Mouse (Mus musculus) embryonic facial prominence, embryonic 13.5 days (tissue): ENCODE measurements around the gene 1110008L16Rik. TPM values are rescaled to one million over a fixed set of nuclear protein-coding genes. Genes with fewer than 3 reads are reported as not detected.
"Not testable (repeated sequence)": the region's sequence is repeated elsewhere in the genome, so short reads cannot be mapped to it uniquely, and the experiment has no call there.

Experiments used
- ATAC-seq: fragments of 200-750 bp; cut with Nextera tagmentation; 2 replicates; pipeline ENCODE4 v1.8.0; 2017; ENCODE audit warnings: low read depth; ENCODE audit not compliant: insufficient number of reproducible peaks, insufficient read depth, low FRiP score, low TSS enrichment
- H3K27ac ChIP-seq: fragments of 300-500 bp; sonication (generic); 2 replicates; pipeline ENCODE4 v1.5.1; 2015; ENCODE audit warnings: moderate library complexity, mild to moderate bottlenecking, inconsistent platforms
- H3K27me3 ChIP-seq: fragments of 300-500 bp; sonication (generic); 2 replicates; pipeline ENCODE4 v1.6.1; 2015; ENCODE audit warnings: mild to moderate bottlenecking, inconsistent platforms
- H3K36me3 ChIP-seq: fragments of 300-500 bp; sonication (generic); 2 replicates; pipeline ENCODE4 v1.6.1; 2015; ENCODE audit warnings: mild to moderate bottlenecking, inconsistent platforms
- H3K4me1 ChIP-seq: fragments of 300-500 bp; sonication (generic); 2 replicates; pipeline ENCODE4 v1.6.1; 2015; ENCODE audit warnings: inconsistent platforms
- H3K4me2 ChIP-seq: fragments of 300-500 bp; sonication (generic); 2 replicates; pipeline ENCODE4 v1.6.1; 2015; ENCODE audit warnings: moderate library complexity, mild to moderate bottlenecking, inconsistent platforms
- H3K4me3 ChIP-seq: fragments of 300-500 bp; sonication (generic); 2 replicates; pipeline ENCODE4 v1.5.1; 2015; ENCODE audit warnings: mild to moderate bottlenecking, inconsistent platforms
- H3K9ac ChIP-seq: fragments of 300-500 bp; sonication (generic); 2 replicates; pipeline ENCODE4 v1.6.1; 2015; ENCODE audit warnings: mild to moderate bottlenecking, inconsistent platforms
- H3K9me3 ChIP-seq: fragments of 300-500 bp; sonication (generic); 2 replicates; pipeline ENCODE4 v1.6.1; 2016; ENCODE audit warnings: inconsistent platforms
- WGBS: fragments of 180-500 bp; shearing (Covaris S2); methylation state at CpG from one replicate; pipeline ENCODE4 v1.1.7; 2015; ENCODE audit warnings: mixed read lengths; 5-methylcytosine and 5-hydroxymethylcytosine counted together
- polyA plus RNA-seq: library from polyadenylated mRNA; unstranded; fragments of >200 nt; fragmentation: Nextera tagmentation; extraction: Ambion mirVana; gene quantifications from 2 replicates; pipeline ENCODE4 v1.2.1, GENCODE M21; 2015

The 1110008L16Rik gene
- polyA plus RNA-seq, 1 experiment from 2014 or later: 15.5 TPM

DNA sequence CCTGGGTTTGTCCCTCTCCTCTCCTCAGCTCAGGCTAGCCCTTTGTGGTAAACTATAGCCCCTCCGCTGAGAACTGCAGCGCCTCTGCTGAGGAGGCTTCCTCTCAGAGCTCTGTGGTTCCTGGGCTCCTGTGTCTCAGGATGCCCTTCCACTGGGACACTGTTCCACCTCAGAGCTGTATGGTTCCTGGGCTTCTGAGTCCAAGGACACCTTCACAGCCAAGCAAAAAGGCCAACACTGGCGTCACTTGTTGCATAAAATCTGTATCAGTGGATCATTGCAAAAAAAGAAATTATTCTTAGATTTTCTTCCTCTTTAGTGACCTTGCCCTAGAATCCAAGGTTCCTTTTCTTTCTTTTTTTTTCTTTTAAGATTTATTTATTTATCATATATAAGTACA is 85.4 kb downstream of the 1110008L16Rik start:
- peaks cover 12% of the 10 kb centered on the region; the same call in 1 of the 2 replicates for H3K36me3 ChIP-seq
- no peaks in the 10 kb centered on the region for H3K9me3 ChIP-seq
- H3K4me3 ChIP-seq: no peak overlapping the region
- ATAC-seq: no peak
- peaks cover 7% of the 10 kb centered on the region; the same call in 1 of the 2 replicates for H3K4me1 ChIP-seq
- no peak overlapping the region for H3K9ac ChIP-seq
- no peak overlapping the region for H3K27ac ChIP-seq
- H3K4me2 ChIP-seq: no peak overlapping the region
- H3K27me3 ChIP-seq: no peaks in the 10 kb centered on the region
- WGBS: 89% methylated on average over 3 of the region's 3 CpGs

DNA sequence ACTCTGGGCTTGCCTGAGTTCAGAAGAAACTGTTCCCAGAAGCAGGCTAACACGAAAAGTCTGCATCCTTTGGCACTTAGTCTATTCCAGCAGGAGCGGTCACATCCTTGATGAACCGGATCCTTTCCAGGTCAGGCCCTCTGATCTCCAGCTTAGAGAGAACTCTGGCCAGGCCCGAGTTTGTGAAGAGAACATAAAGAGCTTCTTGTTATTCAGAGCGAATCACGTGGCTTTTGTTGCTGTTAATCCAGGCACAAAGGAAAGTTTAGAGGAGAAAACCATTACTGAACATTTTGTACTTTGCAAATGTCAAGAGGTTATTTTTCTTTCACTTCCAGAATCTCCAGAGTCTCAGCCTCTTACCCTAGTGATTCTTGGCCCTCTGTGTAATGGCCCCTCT is 86.6 kb downstream of the 1110008L16Rik start:
- Histone ChIP-seq H3K4me1 (peaks cover 7% of the 10 kb centered on the region; the same call in 1 of the 2 replicates), H3K9ac (no peak overlapping the region), H3K4me3 (no peak overlapping the region), H3K9me3 (no peaks in the 10 kb centered on the region), H3K27me3 (no peaks in the 10 kb centered on the region), H3K4me2 (no peak overlapping the region), H3K36me3 (peaks cover 12% of the 10 kb centered on the region; the same call in 1 of the 2 replicates), H3K27ac (no peak overlapping the region)
- no peak for ATAC-seq
- WGBS: 19% methylated on average over 6 of the region's 6 CpGs

DNA sequence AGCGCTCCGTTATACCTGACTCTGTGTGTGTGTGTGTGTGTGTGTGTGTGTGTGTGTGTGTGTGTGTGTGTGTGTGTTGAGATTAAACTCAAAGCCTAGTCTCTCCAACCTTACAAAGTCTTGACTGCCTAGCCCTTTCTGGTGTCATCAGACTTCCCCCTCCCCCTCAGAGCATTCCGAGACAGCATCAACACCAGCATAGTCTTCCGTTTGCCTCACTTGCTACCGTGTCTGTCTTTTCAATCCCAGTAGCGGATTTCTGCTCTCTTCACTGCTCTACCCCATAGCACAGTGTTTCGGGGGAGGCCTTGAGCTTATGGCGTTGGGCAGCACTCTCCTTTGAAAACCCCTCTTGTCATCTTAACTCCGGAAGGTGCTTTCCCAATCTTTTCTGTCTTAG is 87.1 kb downstream of the 1110008L16Rik start:
- H3K4me1 ChIP-seq: peaks cover 7% of the 10 kb centered on the region; the same call in 1 of the 2 replicates
- no peak overlapping the region for H3K4me2 ChIP-seq
- 65% methylated on average over 9 of the region's 9 CpGs for WGBS
- no peak for ATAC-seq
- no peak overlapping the region for H3K9ac ChIP-seq
- H3K36me3 ChIP-seq: peaks cover 12% of the 10 kb centered on the region; the same call in 1 of the 2 replicates
- no peak overlapping the region for H3K27ac ChIP-seq
- no peaks in the 10 kb centered on the region for H3K9me3 ChIP-seq
- no peak overlapping the region for H3K4me3 ChIP-seq
- H3K27me3 ChIP-seq: no peaks in the 10 kb centered on the region

DNA sequence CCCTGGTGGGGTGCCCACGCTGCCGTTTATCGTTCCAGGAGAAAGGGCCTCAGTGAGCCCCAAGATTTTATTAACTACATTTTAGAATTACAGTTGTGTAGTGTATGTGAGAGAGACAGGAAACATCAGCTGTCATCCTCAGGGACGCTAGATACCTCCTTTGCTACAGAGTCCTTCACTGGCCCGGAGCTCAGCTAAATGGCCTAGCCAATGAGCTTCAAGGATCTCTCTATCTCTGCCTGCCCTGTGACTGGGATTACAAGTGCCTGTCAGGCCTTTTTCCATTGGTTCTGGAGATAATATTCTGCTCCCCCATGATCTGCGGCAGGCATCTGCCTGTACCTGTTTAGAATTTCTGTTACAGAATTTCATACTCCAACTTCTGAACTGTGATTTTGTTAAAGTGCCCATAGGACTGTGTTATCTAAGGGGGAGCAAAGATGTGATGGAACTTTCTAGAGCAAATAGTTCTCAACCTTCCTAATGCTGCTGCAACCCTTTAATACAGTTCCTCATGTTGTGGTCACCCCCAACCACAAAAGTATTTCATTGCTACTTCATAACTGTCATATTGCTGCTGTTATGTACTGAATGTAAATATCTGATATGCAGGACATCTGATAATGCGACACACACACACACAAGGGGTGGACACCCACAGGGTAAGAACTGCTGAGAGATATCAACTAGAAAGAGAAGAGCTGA is 87.9 kb downstream of the 1110008L16Rik start:
- Histone ChIP-seq H3K27me3 (no peaks in the 10 kb centered on the region), H3K4me2 (no peak overlapping the region), H3K9me3 (no peaks in the 10 kb centered on the region), H3K4me3 (no peak overlapping the region), H3K9ac (0 out of 2 replicates have a peak overlapping the region, but pooled peaks have one; percentile 32), H3K36me3 (peaks cover 6% of the 10 kb centered on the region; the same call in 1 of the 2 replicates), H3K4me1 (peaks cover 7% of the 10 kb centered on the region; the same call in 1 of the 2 replicates), H3K27ac (no peak overlapping the region)
- ATAC-seq: no peak
- WGBS: 70% methylated on average over 7 of the region's 7 CpGs

DNA sequence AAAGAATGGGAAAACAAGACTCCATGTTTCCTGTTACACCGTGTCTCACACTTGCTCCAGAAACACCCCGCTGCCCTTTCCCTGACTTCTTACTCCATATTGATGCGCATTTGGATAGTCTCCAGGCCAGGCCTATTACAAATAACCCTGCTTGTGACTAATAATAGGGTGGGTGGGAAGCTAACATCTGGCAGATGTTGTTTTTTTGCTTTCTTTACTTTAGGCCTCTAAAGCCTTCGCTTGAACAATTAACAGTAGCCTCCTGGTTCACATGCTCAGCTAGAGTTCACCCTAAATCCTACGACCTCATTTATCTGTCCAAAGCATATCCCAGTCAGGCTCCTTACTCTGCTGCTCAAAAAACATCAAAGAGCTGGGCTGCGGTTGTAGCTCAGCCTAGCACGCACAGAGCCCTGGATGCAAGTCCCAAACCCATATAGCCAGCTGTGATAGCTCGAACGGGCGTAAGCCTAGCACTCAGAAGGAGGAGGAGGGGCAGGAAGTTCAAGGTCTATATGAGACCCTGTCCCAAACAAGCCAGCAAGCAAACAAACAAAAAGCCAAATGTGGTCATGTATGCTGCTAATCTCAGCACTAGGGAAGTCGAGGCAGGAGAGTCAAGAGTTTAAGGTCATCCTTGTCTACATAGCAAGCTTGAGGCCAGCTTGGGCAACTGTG is 88.5 kb downstream of the 1110008L16Rik start:
- peaks cover 7% of the 10 kb centered on the region; the same call in 1 of the 2 replicates for H3K4me1 ChIP-seq
- no peak for ATAC-seq
- H3K9ac ChIP-seq: 0 out of 2 replicates have a peak overlapping the region, but pooled peaks have one; percentile 32
- H3K27ac ChIP-seq: no peak overlapping the region
- no peak overlapping the region for H3K4me2 ChIP-seq
- H3K9me3 ChIP-seq: no peaks in the 10 kb centered on the region
- H3K36me3 ChIP-seq: no peaks in the 10 kb centered on the region
- H3K27me3 ChIP-seq: no peaks in the 10 kb centered on the region
- WGBS: 66% methylated on average over 11 of the region's 11 CpGs
- no peak overlapping the region for H3K4me3 ChIP-seq

DNA sequence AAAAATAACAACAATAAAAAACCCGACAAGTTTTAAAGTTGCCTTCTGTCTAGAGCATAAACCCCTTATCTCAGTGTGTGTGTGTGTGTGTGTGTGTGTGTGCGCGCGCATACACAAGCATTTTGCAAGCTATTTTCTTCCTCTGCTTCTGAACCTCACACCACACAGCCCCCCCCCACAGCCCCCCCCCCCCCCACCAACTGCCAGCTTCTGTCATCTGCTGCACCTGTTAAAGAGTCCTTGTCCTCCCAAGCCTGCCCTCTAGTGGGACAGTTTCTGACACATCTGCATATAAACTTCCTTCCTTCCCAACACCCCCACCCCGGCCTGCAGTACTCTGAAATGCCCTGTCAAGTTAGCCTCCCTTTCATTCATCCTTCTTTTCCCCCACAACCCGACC is 89.1 kb downstream of the 1110008L16Rik start:
- ATAC-seq: no peak
- no peaks in the 10 kb centered on the region for H3K36me3 ChIP-seq
- H3K4me2 ChIP-seq: no peak overlapping the region
- no peak overlapping the region for H3K9ac ChIP-seq
- WGBS: 68% methylated on average over 6 of the region's 6 CpGs
- H3K4me1 ChIP-seq: peaks cover 7% of the 10 kb centered on the region; the same call in 1 of the 2 replicates
- H3K27me3 ChIP-seq: no peaks in the 10 kb centered on the region
- H3K9me3 ChIP-seq: no peaks in the 10 kb centered on the region
- no peak overlapping the region for H3K4me3 ChIP-seq
- H3K27ac ChIP-seq: no peak overlapping the region

DNA sequence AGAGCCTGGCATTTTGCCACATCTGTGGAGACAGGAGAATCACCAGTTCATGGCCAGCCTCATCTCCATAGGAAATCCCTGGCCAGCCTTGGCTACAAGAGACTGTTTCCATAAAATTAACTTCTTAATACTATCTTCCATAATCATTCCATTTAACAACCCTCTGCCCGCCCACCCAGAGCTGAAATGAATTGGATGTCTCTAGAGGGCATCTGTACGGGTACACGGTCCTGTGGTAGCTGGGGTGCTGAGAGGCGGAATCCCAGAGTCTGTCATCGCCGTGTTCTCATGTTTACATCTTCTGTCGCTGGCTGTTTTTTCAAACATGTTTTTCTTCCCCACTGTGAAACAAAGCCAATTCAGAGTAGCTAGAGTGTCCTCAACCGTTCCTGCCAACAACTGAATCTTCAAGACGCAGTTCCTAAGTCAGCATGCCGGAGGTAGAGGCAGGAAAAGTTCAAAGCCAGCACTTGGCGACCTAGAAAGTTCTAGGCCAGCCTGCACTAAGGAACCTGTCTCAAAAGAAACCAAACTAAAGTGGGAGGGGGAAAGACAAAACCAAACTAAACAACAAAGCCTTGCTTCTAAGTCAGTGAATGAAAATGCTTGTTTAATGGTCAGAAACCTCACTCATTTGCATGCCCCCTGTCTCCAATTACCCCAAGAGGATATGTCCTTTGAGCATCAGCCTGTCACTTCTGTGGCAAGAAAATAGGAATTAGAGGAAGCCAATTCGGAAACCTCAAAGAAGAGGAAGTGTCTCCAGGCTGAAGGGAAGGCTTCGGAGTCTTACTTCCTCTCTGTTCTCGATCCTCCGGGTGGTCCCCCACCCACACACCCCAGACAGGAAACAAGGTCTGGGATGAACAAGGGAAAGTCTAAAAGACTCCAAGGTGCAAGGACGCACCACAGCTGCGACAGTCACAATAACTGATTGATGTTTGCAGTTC is 90.0 kb downstream of the 1110008L16Rik start:
- no peaks in the 10 kb centered on the region for H3K27me3 ChIP-seq

DNA sequence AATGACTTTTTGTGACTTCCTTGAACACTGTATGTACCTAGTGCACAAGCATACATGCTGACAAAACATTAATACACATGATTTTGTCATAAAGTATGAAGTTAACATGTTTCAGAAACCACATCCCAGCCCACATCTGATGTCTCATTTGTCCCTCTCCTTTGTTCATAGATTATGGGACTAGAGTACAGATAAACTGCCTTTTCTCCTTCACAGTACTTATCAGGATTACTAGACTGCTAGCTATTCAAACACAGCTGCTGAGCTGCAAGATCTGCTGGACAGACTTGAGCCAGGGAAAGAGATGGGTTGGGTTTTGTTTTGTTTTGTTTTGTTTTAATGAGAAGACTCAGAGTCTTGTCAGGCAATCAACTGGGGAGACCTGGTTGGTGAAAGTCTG is 92.7 kb downstream of the 1110008L16Rik start:
- no peaks in the 10 kb centered on the region for H3K27me3 ChIP-seq
- no peak overlapping the region for H3K4me3 ChIP-seq
- no peaks in the 10 kb centered on the region for H3K9me3 ChIP-seq
- no peak for ATAC-seq
- H3K36me3 ChIP-seq: no peaks in the 10 kb centered on the region
- no peak overlapping the region for H3K27ac ChIP-seq
- no peak overlapping the region for H3K4me2 ChIP-seq
- no peak overlapping the region for H3K9ac ChIP-seq
- H3K4me1 ChIP-seq: peaks cover 7% of the 10 kb centered on the region; the same call in 1 of the 2 replicates

More for the DNA sequence above, 90.0 kb downstream of the 1110008L16Rik start:
- H3K27ac ChIP-seq: no peak overlapping the region; the same call in 1 of the 2 replicates
- H3K4me2 ChIP-seq: no peak overlapping the region
- ATAC-seq: no peak
- H3K4me1 ChIP-seq: peaks cover 7% of the 10 kb centered on the region; the same call in 1 of the 2 replicates
- WGBS: 67% methylated on average over 17 of the region's 17 CpGs
- no peaks in the 10 kb centered on the region for H3K9me3 ChIP-seq
- H3K36me3 ChIP-seq: no peaks in the 10 kb centered on the region
- H3K4me3 ChIP-seq: no peak overlapping the region
- H3K9ac ChIP-seq: no peak overlapping the region

DNA sequence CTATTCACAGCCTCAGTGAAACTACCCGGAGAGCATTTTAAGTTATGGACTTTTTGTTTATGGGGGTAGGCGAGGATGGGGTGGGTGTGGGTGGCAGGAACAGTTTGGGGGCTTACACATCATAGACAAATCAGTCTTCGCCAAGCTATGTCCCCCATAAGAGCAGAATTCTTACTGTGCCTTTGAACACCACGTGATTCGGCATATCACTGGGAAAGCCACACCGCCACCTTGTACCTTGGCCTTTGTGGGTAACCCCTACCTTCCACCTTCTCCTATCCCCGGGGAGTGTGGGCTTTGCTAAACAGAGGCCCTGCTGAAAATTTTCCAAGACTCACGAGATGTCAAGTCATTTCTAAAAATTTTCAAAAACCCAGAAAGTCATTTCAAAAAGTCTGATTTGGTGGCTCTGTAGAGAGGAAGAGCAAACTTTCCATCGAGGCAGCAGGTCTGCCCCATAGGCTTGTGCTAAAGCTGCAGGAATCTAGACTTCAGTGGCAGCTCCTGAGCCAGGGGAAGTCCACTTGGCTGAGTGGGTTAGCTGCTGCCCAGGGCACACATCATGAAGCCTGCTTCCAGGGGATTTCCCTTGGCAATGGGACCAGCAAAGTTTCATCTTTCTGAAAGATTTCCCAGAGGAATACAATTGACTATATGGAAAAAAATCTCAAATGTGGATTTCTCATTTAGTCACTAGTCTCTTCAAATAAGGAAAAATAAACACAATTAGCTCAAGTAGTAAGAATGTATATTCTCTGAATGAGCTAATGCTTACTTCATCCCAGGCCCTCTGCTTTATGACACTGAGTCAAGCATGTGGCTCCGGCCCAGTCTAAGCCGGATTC is 93.6 kb downstream of the 1110008L16Rik start:
- Histone ChIP-seq H3K4me3 (no peak overlapping the region), H3K4me2 (no peak overlapping the region), H3K9ac (no peak overlapping the region), H3K9me3 (no peaks in the 10 kb centered on the region), H3K36me3 (no peaks in the 10 kb centered on the region), H3K27me3 (no peaks in the 10 kb centered on the region), H3K27ac (no peak overlapping the region), H3K4me1 (peaks cover 2% of the 10 kb centered on the region)
- WGBS: 82% methylated on average over 11 of the region's 11 CpGs
- no peak for ATAC-seq

DNA sequence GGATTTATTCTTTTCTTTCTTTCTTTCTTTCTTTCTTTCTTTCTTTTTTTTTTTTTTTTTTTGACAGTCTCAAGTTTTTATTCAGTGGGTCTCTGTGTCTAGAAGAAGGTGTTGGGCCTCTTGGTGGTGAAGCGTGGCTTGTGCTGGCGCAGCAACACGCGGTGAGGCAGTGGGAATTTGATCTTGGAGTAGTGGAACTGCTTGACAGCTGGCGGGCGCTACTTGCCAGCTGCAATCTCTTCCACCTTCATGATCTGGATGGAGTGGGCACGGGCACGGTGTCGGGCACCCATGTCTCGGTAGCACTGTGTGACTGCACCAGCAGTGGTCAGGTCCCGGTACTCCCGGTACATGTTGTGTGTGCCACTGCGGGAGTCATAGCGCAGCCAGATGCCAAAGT is 96.2 kb downstream of the 1110008L16Rik start:
- H3K27me3 ChIP-seq, H3K4me2 ChIP-seq, H3K4me3 ChIP-seq, H3K27ac ChIP-seq, H3K36me3 ChIP-seq, ATAC-seq, H3K9me3 ChIP-seq, H3K4me1 ChIP-seq, H3K9ac ChIP-seq: not testable (repeated sequence)
- WGBS: 93% methylated on average over 14 of the region's 14 CpGs
